Mouse (Mus musculus): ENCODE results near the gene Acer2.

The Acer2 gene

GRCm38 (mm10) chr4:86887879-86888278 is 13.7 kb downstream of the Acer2 start:
- DNase-seq, result peak; percentile 42

- DNase-seq, result peak; percentile 71
Measured at GRCm38 (mm10) chr4:86897411-86897810, 23.2 kb downstream of the Acer2 start.

GRCm38 (mm10) chr4:86898791-86899474 is 24.7 kb downstream of the Acer2 start:
- peak; percentile 85 for DNase-seq

GRCm38 (mm10) chr4:86902351-86902750 is 28.2 kb downstream of the Acer2 start:
- peak; percentile 81 for DNase-seq

- no peak for DNase-seq
Measured at GRCm38 (mm10) chr4:86904969-86905368, 30.8 kb downstream of the Acer2 start.

GRCm38 (mm10) chr4:86905869-86906268 is 31.7 kb downstream of the Acer2 start:
- no peak for DNase-seq

GRCm38 (mm10) chr4:86911576-86912341 is 37.6 kb downstream of the Acer2 start:
- DNase-seq, result peak; percentile 32

- no peak for DNase-seq
Measured at GRCm38 (mm10) chr4:86912757-86913156, 38.6 kb downstream of the Acer2 start.

- DNase-seq, result no peak
Measured at GRCm38 (mm10) chr4:86916062-86916461, 41.9 kb downstream of the Acer2 start.

- no peak for DNase-seq
Measured at GRCm38 (mm10) chr4:86923476-86924055, 49.4 kb downstream of the Acer2 start.

GRCm38 (mm10) chr4:86924804-86925458 is 50.7 kb downstream of the Acer2 start:
- DNase-seq, result peak; percentile 89

GRCm38 (mm10) chr4:86926997-86927396 is 52.8 kb downstream of the Acer2 start:
- no peak for DNase-seq

GRCm38 (mm10) chr4:86930101-86930635 is 56.0 kb downstream of the Acer2 start:
- DNase-seq, result no peak

GRCm38 (mm10) chr4:86930636-86931456 is 56.6 kb downstream of the Acer2 start:
- DNase-seq, result peak; percentile 35

GRCm38 (mm10) chr4:86933026-86933425 is 58.8 kb downstream of the Acer2 start:
- DNase-seq, result no peak

GRCm38 (mm10) chr4:86936217-86936616 is 62.0 kb downstream of the Acer2 start:
- no peak for DNase-seq

GRCm38 (mm10) chr4:86936706-86937105 is 62.5 kb downstream of the Acer2 start:
- DNase-seq, result no peak

- no peak for DNase-seq
Measured at GRCm38 (mm10) chr4:86942656-86943055, 68.5 kb downstream of the Acer2 start.

GRCm38 (mm10) chr4:86943296-86943695 is 69.1 kb downstream of the Acer2 start:
- no peak for DNase-seq

GRCm38 (mm10) chr4:86948794-86949193 is 74.6 kb downstream of the Acer2 start:
- DNase-seq, result no peak

- DNase-seq, result no peak
Measured at GRCm38 (mm10) chr4:86953519-86953918, 79.3 kb downstream of the Acer2 start.

- DNase-seq, result no peak
Measured at GRCm38 (mm10) chr4:86955448-86955847, 81.3 kb downstream of the Acer2 start.

Measured in lung, postnatal 36 days (tissue).